Mouse (Mus musculus): ENCODE measurements around the gene Gabrr1.

The Gabrr1 gene

DNA sequence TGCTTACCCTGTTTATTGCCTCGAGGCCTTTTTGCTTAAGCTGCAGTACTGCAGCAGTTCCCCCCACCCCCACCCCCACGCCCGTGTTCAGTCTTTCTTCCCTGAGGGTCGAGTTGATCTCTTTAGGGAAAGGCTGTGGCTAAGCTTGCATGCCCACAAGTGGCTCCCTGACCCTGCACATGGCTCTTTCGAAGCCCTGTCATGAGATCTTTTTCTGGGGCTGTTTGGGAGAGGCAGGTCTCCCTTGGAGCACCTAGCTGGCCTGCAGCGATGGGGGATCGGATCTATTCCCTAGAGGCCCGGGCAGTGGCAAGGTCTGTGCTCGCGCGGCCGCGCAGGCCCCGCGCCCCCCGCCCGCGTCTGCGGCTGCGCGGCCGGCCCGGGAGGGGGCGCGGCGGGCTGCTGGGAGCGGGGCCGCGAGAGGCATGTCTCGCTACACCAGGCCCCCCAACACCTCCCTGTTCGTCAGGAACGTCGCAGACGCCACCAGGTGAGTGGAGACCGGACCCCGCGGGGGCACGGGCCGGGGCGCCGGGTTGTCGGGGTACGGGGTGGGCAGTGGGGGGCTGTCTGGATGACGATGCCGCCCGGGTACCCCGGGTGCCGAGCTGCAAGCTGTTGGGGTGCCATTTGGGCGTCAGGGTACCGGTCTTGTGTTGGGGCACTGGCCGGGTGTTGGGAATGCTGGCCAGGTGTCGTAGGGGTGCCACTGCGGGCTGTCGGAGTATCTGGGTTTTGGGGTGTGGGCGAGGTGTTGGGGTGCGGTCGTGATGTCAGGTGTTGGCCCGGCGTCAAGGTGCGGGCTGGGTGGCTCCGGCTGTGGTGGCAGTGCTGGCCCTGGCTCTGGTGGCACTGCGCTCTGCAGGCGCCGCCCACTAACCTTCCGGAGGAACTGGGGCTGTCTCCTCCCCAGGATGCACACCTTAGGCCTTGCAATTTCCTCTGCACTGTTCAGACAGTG is 76.8 kb downstream of the Gabrr1 start, which contains the start of gene Srsf12:
Gene Srsf12 (plus strand): TSS at position 111 of the 961 bp plus-strand sequence.
- no peak for DNase-seq (ENCODE audit: low spot score)

All from left cerebral cortex, adult 11 months (tissue).